Mouse (Mus musculus): ENCODE results near the gene Plppr5. TPM values are rescaled to one million over a fixed set of nuclear protein-coding genes. Genes with fewer than 3 reads are reported as not detected.

The Plppr5 gene
- polyA plus RNA-seq, 1 experiment from 2014 or later, result not detected

DNA sequence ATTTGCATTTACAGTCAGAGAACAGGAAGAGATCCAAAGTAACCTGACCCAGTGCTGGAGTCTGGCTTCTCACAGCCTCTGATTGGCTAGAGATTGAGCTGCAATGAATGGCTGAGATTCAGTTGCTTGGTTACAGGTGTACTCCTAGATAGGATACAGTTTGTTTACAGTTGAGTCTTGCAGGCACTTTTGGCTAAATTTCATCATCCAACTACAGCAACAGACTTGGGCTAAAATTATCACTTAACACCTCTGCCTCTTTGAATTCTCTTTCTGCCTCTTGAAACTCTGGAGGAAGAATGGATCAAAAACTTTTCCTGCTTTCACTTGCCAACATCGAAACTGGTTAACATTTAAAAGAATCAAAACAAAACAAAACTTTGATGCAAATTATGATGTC lies 89.7 kb downstream of the Plppr5 start:
- H3K4me1 ChIP-seq (ENCODE audit: control insufficient read depth, insufficient read depth, low read length), result no peaks in the 10 kb centered on the region
- no peak for DNase-seq (ENCODE audit: low spot score)
- no peak overlapping the region for H3K4me3 ChIP-seq (ENCODE audit: low read depth, low read length)
- H3K36me3 ChIP-seq (ENCODE audit: control insufficient read depth, insufficient read depth, low read length), result no peaks in the 10 kb centered on the region
- H3K4me2 ChIP-seq (ENCODE audit: low read depth, severe bottlenecking), result no peak overlapping the region
- 83% methylated on average over 1 of the region's 1 CpGs for WGBS
- no peaks in the 10 kb centered on the region for H3K9me3 ChIP-seq (ENCODE audit: control insufficient read depth, low read length)
- H3K27ac ChIP-seq (replicated peaks; ENCODE audit: low read depth, low read length), result no peak overlapping the region
- H3K27me3 ChIP-seq (ENCODE audit: control insufficient read depth, insufficient read depth, low read length), result no peaks in the 10 kb centered on the region
- no peak overlapping the region for H3K9ac ChIP-seq (ENCODE audit: low read length)
- ATAC-seq (ENCODE audit: insufficient number of reproducible peaks, low FRiP score, low TSS enrichment, low read depth), result no peak

DNA sequence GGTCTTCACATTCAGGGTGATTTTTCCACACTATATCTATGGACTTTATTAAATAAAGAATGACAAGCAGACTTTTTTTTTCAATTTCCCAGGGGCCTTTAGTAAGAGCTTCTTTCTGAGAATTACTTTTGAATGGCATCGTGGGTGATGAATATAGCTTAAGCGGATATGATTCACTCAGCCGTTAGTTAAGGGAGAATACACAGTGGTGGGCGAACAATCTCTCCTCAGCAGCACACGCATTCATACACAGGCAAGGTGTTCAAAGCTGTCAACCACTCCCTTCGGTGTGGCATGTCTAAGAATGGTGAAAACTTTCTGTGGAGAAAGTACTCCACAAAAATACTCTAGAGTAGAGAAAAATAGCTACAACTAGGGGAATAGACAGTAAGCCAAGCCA lies 104.6 kb downstream of the Plppr5 start:
- no peak overlapping the region for H3K4me3 ChIP-seq (ENCODE audit: low read depth, low read length)
- WGBS, result 92% methylated on average over 6 of the region's 6 CpGs
- H3K4me1 ChIP-seq (ENCODE audit: control insufficient read depth, insufficient read depth, low read length), result no peaks in the 10 kb centered on the region
- no peak overlapping the region for H3K4me2 ChIP-seq (ENCODE audit: low read depth, severe bottlenecking)
- no peak overlapping the region for H3K9ac ChIP-seq (ENCODE audit: low read length)
- H3K27me3 ChIP-seq (ENCODE audit: control insufficient read depth, insufficient read depth, low read length), result no peaks in the 10 kb centered on the region
- no peaks in the 10 kb centered on the region for H3K36me3 ChIP-seq (ENCODE audit: control insufficient read depth, insufficient read depth, low read length)
- DNase-seq (ENCODE audit: low spot score) (no peak), ATAC-seq (ENCODE audit: insufficient number of reproducible peaks, low FRiP score, low TSS enrichment, low read depth) (no peak)
- H3K27ac ChIP-seq (replicated peaks; ENCODE audit: low read depth, low read length), result no peak overlapping the region
- H3K9me3 ChIP-seq (ENCODE audit: control insufficient read depth, low read length), result no peaks in the 10 kb centered on the region

DNA sequence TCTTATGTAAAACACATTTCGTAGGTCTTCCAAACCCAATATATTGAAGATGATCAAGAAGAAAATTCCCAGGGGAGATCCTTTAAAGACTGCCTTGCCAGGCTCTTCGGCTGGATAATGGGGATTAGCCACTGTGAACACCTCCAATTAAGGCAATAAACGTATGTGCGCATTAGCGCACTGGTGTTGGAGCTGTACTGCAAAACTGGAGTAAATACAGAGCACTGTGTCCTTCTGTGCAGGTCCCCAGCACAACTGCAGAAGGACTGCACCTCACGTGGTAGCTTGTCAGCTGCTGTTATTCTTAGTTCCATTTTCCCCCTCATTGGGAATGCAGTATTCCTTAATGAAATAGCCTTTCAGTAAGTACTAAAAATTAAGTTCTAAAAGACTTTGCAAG lies 110.0 kb downstream of the Plppr5 start:
- ATAC-seq (ENCODE audit: insufficient number of reproducible peaks, low FRiP score, low TSS enrichment, low read depth) (no peak), DNase-seq (ENCODE audit: low spot score) (no peak)
- no peaks in the 10 kb centered on the region for H3K27me3 ChIP-seq (ENCODE audit: control insufficient read depth, insufficient read depth, low read length)
- no peak overlapping the region for H3K27ac ChIP-seq (replicated peaks; ENCODE audit: low read depth, low read length)
- H3K36me3 ChIP-seq (ENCODE audit: control insufficient read depth, insufficient read depth, low read length), result no peaks in the 10 kb centered on the region
- no peaks in the 10 kb centered on the region for H3K4me1 ChIP-seq (ENCODE audit: control insufficient read depth, insufficient read depth, low read length)
- H3K9ac ChIP-seq (ENCODE audit: low read length), result no peak overlapping the region
- 75% methylated on average over 6 of the region's 6 CpGs for WGBS
- no peak overlapping the region for H3K4me2 ChIP-seq (ENCODE audit: low read depth, severe bottlenecking)
- H3K9me3 ChIP-seq (ENCODE audit: control insufficient read depth, low read length), result no peaks in the 10 kb centered on the region
- no peak overlapping the region for H3K4me3 ChIP-seq (ENCODE audit: low read depth, low read length)

DNA sequence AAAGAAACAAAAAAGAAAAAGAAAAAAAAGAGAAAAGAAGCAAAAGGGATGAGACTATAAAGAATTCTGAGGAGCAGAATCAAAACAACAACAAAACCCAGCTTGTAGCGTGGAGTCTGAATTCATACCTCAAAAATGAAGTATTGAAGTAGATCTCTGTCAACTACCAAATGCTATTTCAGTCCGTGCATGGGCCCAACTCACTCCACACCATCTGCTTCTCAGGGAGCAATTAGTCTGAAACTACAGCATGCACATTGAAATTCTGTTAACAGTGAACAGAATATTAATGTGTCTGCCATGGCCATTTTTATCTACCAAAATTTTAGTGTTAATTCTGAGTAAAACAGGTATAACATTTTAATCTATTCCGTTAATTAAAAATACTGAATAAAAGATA lies 111.4 kb downstream of the Plppr5 start:
- no peaks in the 10 kb centered on the region for H3K4me1 ChIP-seq (ENCODE audit: control insufficient read depth, insufficient read depth, low read length)
- no peak overlapping the region for H3K27ac ChIP-seq (replicated peaks; ENCODE audit: low read depth, low read length)
- no peaks in the 10 kb centered on the region for H3K27me3 ChIP-seq (ENCODE audit: control insufficient read depth, insufficient read depth, low read length)
- H3K4me3 ChIP-seq (ENCODE audit: low read depth, low read length), result no peak overlapping the region
- no peaks in the 10 kb centered on the region for H3K9me3 ChIP-seq (ENCODE audit: control insufficient read depth, low read length)
- H3K9ac ChIP-seq (ENCODE audit: low read length), result no peak overlapping the region
- WGBS, result 91% methylated on average over 3 of the region's 3 CpGs
- H3K36me3 ChIP-seq (ENCODE audit: control insufficient read depth, insufficient read depth, low read length), result no peaks in the 10 kb centered on the region
- no peak overlapping the region for H3K4me2 ChIP-seq (ENCODE audit: low read depth, severe bottlenecking)
- ATAC-seq (ENCODE audit: insufficient number of reproducible peaks, low FRiP score, low TSS enrichment, low read depth) (no peak), DNase-seq (ENCODE audit: low spot score) (no peak)

DNA sequence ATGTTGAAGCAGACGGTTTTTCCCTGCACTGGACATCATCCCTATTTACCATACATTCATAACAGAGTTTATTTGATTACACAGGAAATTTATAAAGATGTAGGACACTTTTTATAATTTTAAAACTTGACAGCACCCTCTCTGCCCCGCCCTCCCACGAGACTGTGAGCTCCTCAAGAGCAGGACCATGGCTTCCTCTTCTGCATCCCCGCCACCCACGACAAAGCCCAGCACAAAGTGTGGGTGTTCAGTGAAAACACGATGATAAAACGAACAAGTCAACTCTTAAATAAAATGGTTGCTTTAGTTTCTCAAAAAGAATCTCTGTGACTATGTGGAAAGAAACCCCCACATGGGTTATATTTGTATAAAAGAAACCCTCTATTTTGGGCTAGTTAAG lies 112.0 kb downstream of the Plppr5 start:
- Histone ChIP-seq H3K9ac (ENCODE audit: low read length) (no peak overlapping the region), H3K27ac (replicated peaks; ENCODE audit: low read depth, low read length) (no peak overlapping the region), H3K36me3 (ENCODE audit: control insufficient read depth, insufficient read depth, low read length) (no peaks in the 10 kb centered on the region), H3K4me2 (ENCODE audit: low read depth, severe bottlenecking) (no peak overlapping the region), H3K4me3 (ENCODE audit: low read depth, low read length) (no peak overlapping the region), H3K4me1 (ENCODE audit: control insufficient read depth, insufficient read depth, low read length) (no peaks in the 10 kb centered on the region), H3K9me3 (ENCODE audit: control insufficient read depth, low read length) (no peaks in the 10 kb centered on the region), H3K27me3 (ENCODE audit: control insufficient read depth, insufficient read depth, low read length) (no peaks in the 10 kb centered on the region)
- 90% methylated on average over 7 of the region's 7 CpGs for WGBS
- DNase-seq (ENCODE audit: low spot score), result no peak
- no peak for ATAC-seq (ENCODE audit: insufficient number of reproducible peaks, low FRiP score, low TSS enrichment, low read depth)

DNA sequence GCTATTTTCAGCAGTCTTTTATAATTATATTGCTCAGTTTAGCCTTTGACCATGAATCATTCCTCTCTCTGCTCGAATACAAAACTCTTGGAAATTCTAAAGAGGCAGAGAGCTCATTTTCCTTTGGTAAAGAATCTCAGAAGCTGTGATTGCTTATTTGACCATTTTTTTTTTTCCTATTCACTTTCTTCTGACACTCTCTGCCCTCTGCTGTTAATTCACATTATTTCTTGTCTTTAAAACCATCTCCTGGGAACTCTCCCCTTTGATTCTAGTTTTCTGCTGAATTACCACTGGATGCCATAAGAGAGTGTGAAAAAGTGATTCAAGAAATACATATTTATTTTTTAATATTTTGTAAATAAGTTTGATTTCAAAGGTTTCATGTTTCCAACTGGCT lies 120.1 kb downstream of the Plppr5 start:
- DNase-seq (ENCODE audit: low spot score), result no peak
- 73% methylated on average over 1 of the region's 1 CpGs for WGBS
- H3K4me3 ChIP-seq (ENCODE audit: low read depth, low read length), result no peak overlapping the region
- H3K27me3 ChIP-seq (ENCODE audit: control insufficient read depth, insufficient read depth, low read length), result no peaks in the 10 kb centered on the region
- ATAC-seq (ENCODE audit: insufficient number of reproducible peaks, low FRiP score, low TSS enrichment, low read depth), result no peak
- no peak overlapping the region for H3K9ac ChIP-seq (ENCODE audit: low read length)
- H3K9me3 ChIP-seq (ENCODE audit: control insufficient read depth, low read length), result no peaks in the 10 kb centered on the region
- no peaks in the 10 kb centered on the region for H3K4me1 ChIP-seq (ENCODE audit: control insufficient read depth, insufficient read depth, low read length)
- no peaks in the 10 kb centered on the region for H3K36me3 ChIP-seq (ENCODE audit: control insufficient read depth, insufficient read depth, low read length)
- no peak overlapping the region for H3K27ac ChIP-seq (replicated peaks; ENCODE audit: low read depth, low read length)
- H3K4me2 ChIP-seq (ENCODE audit: low read depth, severe bottlenecking), result no peak overlapping the region

DNA sequence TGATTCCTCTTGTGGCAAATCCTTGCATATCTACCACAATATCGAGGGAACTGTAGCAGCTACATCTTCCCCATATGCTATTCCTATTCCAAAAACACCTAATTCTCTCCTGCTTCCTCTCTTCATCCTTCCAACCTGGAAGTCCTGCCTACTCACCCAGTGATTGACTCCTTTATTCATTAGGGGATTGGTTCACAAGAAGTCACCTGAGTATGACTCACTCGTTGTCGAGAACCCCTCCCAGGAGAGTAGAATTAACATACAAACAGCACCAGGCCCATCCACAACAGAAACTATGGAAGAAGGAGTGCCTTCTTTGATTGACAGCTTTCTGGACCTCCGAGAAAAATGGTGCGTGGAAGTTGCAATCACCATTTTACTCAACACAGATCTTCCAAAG lies 121.7 kb downstream of the Plppr5 start:
- Histone ChIP-seq H3K27me3 (ENCODE audit: control insufficient read depth, insufficient read depth, low read length) (no peaks in the 10 kb centered on the region), H3K4me1 (ENCODE audit: control insufficient read depth, insufficient read depth, low read length) (no peaks in the 10 kb centered on the region), H3K9me3 (ENCODE audit: control insufficient read depth, low read length) (no peaks in the 10 kb centered on the region), H3K4me2 (ENCODE audit: low read depth, severe bottlenecking) (no peak overlapping the region), H3K27ac (replicated peaks; ENCODE audit: low read depth, low read length) (no peak overlapping the region), H3K36me3 (ENCODE audit: control insufficient read depth, insufficient read depth, low read length) (no peaks in the 10 kb centered on the region), H3K9ac (ENCODE audit: low read length) (no peak overlapping the region), H3K4me3 (ENCODE audit: low read depth, low read length) (no peak overlapping the region)
- 89% methylated on average over 5 of the region's 5 CpGs for WGBS
- ATAC-seq (ENCODE audit: insufficient number of reproducible peaks, low FRiP score, low TSS enrichment, low read depth) (no peak), DNase-seq (ENCODE audit: low spot score) (no peak)

DNA sequence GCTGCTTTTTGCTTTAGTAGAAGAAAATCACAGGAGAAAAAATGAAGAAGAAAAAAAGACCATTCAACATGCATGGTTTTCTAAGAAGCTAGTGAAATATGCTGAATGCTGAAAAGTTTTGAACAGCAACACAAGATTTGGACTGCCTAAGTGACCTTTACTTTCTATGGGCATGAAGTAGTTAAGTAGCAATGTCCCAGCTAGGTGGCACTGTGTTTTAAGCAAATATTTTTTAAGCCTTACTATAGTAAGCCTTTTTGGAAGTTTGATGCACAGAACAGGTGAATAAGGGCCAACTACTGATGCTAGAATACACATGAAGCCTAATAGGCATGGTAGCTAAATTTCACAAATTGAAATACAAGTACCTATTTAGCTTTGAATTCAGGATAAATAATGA lies 134.2 kb downstream of the Plppr5 start:
- Histone ChIP-seq H3K4me1 (ENCODE audit: control insufficient read depth, insufficient read depth, low read length) (no peaks in the 10 kb centered on the region), H3K36me3 (ENCODE audit: control insufficient read depth, insufficient read depth, low read length) (no peaks in the 10 kb centered on the region), H3K4me2 (ENCODE audit: low read depth, severe bottlenecking) (no peak overlapping the region), H3K9me3 (ENCODE audit: control insufficient read depth, low read length) (no peaks in the 10 kb centered on the region), H3K27ac (replicated peaks; ENCODE audit: low read depth, low read length) (no peak overlapping the region), H3K9ac (ENCODE audit: low read length) (no peak overlapping the region), H3K27me3 (ENCODE audit: control insufficient read depth, insufficient read depth, low read length) (no peaks in the 10 kb centered on the region), H3K4me3 (ENCODE audit: low read depth, low read length) (no peak overlapping the region)
- DNase-seq (ENCODE audit: low spot score), result no peak
- no peak for ATAC-seq (ENCODE audit: insufficient number of reproducible peaks, low FRiP score, low TSS enrichment, low read depth)

DNA sequence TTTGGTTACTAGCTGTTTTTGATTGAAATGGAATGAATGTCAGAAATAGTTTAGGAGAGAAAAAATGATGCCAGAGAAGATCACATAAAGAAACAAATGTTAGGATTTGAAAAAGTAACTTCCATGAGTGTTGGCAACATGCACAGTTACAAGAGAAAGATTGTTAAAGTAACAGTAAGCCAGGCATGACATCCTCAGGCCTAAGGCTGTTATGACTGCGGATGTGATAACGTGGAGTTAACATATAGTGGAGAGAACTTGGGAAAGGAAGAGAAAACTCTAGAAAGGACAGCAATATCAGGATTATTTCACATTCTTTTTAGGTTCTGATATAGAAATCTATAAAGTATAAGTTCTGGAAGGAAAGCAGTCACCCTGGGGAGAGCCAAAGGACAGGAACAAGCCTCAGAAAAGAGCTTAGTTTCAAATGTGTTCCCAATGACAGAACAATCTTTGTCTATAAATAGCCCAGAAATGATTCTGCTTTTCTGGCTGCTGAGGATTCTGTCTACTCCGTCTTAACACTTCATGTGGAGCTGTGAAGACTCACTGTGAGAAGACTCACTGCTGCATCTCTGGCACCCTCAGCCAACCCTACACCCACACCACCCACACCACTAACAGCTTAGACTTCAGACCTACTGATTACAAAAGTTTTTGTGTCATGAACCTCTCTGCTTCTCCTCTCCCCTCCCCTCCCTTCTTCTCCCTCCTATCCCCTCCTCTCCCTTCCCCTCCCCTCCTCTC lies 142.1 kb downstream of the Plppr5 start:
- H3K4me3 ChIP-seq (ENCODE audit: low read depth, low read length), result no peak overlapping the region
- H3K27ac ChIP-seq (replicated peaks; ENCODE audit: low read depth, low read length), result no peak overlapping the region
- WGBS, result 92% methylated on average over 3 of the region's 3 CpGs
- H3K9ac ChIP-seq (ENCODE audit: low read length), result no peak overlapping the region
- no peak overlapping the region for H3K4me2 ChIP-seq (ENCODE audit: low read depth, severe bottlenecking)
- H3K4me1 ChIP-seq (ENCODE audit: control insufficient read depth, insufficient read depth, low read length), result no peaks in the 10 kb centered on the region
- no peak for ATAC-seq (ENCODE audit: insufficient number of reproducible peaks, low FRiP score, low TSS enrichment, low read depth)
- H3K9me3 ChIP-seq (ENCODE audit: control insufficient read depth, low read length), result no peaks in the 10 kb centered on the region
- H3K36me3 ChIP-seq (ENCODE audit: control insufficient read depth, insufficient read depth, low read length), result no peaks in the 10 kb centered on the region
- no peaks in the 10 kb centered on the region for H3K27me3 ChIP-seq (ENCODE audit: control insufficient read depth, insufficient read depth, low read length)
- no peak for DNase-seq (ENCODE audit: low spot score)

All from limb, embryonic 11.5 days (tissue).